Mouse (Mus musculus): ENCODE results near the gene Ntmt1. TPM values are rescaled to one million over a fixed set of nuclear protein-coding genes. Genes with fewer than 3 reads are reported as not detected.

Gene Ntmt1
- polyA plus RNA-seq, 2 experiments from 2014 or later: 30.5 to 44.9 TPM

DNA sequence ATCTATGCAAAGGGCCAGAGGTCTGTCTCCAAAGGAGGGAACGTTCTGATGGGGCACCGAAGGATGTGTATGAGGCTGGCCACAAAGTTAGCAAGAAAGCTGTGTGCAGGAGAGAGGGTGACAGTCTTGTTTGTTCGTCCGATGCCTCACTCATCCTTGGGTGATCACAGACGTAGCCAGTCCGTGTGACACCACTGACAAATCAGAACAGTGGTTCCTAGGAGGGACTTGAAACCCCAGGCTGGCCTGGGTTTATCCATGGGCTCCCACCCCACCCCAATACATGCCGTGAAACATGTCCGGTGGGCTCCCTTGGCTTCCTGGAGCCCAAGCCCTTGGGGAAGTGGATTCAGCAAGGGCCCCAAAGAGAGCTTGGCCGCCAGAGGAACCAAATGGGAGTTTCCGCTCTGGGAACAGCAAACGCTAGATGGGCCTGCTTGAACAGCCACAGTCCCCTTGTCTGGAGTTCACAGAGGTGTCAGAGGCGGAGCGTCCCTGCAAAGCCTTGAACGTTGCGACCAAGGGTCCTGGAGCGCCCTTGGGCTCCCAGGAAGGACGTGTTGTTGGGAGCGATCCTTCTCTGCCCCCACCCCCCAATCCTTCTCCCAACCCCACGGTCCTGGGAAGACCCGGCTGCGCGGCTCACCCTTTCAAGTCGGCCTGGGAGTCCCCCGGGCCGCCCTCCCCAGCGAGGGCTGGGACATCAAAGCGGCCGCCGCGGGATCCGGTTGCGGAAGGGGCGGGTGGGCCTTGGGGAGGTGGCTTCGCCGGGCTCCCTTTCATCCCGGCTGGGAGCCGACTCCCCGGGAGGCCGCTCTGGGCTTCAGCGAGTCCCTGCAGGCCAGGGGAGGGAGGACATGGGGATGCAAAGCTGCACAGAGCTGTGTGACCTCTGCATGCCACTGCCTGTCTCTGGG, 23.3 kb upstream of the Ntmt1 start:
- peak; percentile 54 for ATAC-seq

DNA sequence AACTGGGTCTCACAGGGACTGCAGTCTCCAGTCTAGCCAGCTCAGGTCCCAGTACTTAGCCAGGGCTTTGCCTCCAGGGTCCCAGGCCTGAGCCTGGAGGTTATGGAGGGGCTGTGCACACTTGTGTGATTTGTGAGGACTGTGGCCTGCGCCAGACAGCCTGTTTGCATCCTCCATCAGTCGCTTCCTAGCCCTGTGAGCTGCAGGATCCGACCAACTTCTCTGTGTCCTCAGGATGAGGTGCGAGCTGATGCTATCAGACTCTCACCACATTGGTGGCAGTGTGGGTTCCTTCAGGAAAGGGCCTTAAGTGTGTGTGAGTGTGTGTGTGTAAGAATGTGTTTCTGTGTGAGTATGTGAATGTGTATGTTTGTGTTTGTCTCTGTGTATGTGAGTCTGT, 20.2 kb upstream of the Ntmt1 start:
- ATAC-seq: no peak

DNA sequence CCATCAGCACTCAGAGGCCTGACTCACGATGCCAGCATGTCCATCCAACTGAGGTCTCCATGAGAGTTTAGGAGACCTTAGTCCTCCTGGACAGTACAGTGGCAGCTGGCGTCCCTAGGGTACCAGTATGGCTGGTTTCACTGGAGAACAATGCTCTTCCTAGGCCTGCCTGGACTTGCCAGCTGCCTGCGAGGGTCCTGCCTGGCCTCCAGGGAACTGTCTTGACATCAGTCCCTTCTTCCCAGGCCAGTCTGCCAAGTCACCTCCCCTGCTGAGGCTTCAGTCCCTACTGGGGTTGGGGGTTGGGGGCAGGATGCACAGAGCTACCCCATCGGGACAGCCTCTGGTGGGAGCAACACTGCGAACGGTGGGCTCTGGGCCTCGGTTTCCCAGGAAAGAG, 15.6 kb upstream of the Ntmt1 start:
- ATAC-seq: no peak

DNA sequence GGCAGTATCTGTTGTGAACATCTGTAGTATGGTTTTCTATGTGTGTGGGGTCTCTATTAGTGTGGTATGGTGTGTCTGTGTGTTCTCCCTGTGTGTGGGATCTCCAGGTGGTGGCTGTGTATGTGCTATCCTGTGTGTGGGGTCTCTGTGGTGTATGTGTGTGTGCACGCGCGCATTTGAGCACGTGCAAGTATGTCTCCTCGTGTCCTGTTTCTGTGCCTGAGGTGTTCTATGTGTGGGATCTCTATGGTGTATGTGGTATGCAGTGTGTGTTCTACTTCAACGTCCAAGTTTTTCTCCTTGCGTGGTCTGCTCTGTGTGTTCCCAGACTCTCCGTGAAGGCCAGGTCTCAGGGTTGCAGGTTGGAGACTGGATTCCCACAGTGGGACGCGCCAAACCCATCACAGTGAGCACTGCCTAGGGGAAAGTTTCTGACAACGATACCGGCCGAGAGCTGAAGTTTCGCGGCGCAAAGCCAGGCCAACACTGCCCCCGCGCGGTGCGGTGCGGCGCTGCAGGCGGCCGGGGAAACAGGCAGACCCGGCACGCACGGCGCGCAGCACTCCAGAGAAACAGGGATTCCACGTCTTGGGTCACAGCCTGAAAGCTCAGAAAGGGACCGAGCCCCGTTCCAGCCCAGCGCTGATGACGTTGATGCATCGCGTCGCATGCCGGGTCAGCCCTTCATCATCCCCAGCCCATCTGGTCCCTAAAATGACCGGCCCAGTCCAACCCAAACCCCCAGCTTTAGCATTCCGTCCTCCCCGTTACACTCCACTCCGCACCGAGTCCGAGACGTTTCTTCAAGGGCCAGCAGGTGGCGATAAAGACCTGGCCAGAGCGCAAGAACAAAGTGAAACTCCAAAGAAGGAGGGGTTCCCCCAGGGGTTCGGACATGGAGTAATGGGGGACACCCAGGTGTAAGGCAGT, 13.2 kb upstream of the Ntmt1 start:
- ATAC-seq: peak; percentile 79

DNA sequence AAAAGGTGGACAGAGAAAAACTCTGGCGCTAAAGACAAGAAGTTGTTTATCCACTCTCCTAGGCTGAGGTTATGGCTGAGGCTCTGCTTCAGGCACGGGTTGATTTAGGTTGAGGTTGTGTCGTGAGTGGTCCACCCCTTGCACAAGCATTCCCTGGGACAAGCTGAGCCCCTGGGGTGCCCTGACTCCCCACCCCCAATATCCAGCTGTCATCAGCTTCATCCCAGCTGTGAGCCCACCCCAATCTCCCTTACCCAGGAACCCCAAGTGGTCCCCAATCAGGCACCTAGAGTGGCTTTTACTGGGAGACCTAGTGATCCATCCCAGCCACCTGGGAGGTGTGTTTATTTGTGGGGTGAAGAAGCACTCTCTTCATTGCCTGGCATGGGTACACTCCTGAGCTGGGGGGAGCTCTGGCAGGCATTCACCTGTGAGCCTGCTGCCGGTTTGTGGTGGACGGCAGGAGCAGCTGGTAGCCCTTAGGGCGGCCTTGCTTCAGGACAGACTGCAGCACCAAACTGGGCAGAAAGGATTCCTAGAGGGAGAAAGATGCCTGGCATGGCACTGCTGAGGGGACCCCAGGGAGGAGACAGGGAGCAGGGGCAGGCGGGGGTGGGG, 12.2 kb upstream of the Ntmt1 start:
- ATAC-seq: no peak

DNA sequence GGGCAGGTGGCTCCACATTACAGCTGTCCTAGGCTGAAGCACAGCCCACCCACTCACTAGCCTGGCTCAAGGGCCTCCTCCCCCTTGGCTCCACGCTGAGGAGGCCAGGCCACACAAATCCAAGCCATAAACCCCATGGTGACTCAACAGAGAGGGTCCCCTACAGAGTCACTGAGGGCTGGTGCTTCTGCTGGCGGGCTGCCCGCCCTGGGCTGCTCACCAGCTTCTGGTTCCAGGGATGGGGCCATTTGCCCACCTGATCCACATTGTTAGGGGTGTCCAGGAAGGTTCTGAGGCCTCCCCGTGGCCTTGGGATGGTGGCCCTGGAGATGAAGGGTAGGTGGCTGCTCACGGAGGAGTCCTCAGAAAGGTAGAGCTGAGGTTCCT, 11.7 kb upstream of the Ntmt1 start:
- ATAC-seq: no peak

DNA sequence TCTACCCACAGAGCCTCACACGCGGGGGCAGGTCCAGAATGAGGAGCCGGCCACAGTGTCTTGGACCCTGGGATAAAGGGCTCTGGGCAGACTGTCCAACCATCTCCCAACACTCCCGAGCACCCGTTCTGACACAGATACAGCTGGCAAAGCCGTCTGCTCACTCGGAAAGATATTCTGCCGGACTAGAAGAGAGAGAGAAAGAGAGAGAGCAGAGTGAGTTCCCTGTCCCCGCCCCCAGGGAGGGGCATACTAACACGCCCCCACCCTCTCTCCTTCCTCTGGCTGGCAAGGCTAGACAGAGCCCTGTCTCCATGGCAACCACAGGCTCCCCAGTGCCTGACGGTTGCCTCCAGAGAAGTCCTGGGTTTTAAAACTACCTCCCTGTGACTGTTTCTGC, 11.2 kb upstream of the Ntmt1 start:
- ATAC-seq: peak; percentile 79

DNA sequence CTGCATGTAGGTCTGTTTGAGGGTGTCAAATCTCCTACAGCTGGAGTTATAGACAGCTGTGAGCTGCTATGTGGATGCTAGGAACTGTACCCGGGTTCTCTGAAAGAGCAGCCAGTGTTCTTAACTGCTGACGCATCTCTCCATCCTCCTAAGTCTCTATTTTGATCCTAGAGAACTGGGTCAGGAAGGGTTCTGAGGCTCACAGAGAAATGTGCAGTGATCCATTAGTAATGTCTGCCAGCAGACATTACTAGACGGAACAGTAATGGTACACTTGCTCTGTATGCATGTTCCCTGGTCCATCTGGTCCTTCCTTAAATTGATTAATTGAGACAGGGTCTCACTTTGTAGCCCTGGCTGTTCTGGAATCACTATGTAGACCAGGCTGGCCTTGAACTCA, 8.2 kb upstream of the Ntmt1 start:
- no peak for ATAC-seq

DNA sequence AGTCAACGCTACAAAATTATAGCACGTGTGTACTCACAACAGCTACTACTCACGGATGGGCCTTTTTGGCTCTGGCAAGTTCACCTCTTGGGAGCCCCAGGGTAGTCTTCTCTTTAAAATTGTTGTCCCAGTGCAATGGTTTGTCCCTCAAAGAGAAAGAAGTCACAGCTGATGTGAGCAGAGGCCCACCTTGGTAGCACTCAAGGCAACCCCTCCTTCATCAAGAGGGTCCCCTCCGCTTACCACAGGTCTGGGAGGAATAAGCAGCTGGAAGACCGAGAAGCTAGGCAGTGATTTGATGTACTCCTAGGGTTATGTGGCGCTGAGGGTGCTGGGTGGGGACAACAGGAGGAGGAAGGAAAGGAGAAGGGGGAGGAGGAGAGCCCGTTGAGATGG, 7.0 kb upstream of the Ntmt1 start:
- no peak for ATAC-seq

DNA sequence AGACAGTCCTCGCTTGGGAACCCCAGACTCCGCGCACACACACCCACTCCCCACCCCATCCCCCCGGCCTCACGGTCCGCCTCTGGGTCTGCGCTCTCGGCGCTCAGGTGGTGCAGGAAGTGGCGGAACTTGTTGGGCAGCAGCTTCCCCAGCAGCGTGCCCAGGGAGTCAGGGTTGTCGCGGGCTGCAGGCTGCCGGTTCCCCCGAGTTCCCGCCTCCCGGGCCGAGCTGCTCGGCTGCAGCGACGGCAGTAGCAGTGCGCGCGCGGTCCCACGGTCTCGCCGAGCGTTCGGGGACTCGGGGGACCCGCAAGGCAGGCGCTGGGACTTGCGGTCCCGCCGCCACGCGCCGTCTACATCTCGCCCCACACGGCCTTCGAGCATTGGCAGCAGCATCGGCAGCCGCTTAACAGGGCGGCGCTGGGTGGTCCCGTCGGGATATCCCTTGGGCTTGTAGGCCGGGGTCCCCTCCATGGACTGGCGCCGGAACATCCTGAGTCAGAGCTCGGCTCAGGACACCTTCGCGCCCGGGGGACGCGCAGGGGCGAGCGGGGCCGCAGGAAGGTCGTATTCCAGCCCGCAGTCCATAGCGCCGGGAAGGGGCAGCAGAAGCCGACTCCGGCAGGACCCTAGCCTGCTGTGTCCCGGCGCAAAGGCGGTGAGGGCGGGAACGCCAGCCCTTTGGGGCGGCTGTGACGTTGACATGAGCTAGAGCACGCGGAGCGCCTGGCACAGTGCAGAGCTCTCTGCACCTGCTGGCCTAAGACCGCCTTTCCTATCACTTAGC, 6.4 kb upstream of the Ntmt1 start:
- peak; percentile 54 for ATAC-seq

DNA sequence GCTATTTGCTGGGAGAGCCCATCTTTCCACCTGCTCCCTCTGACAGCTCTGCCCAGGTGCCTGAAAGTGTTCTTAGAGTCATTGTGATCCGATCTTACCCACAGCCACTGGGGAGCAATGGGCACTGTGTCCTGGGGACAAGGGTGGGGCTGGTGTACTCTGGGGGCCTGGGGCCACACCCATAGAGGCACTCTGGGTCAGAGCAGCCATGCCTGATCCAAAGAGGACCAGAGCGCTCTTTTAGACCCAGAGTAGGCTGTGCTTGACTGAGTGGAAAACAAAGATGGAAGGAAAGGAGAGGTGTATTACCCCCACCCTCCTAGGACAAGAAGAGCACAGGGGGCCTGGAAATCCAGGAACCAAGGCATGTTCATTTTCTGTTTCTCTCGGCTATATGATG, 4.0 kb upstream of the Ntmt1 start, which contains the start of gene 1700001O22Rik:
TSS of gene 1700001O22Rik (minus strand) at position 58 of the 400 bp plus-strand sequence.
- no peak for ATAC-seq

DNA sequence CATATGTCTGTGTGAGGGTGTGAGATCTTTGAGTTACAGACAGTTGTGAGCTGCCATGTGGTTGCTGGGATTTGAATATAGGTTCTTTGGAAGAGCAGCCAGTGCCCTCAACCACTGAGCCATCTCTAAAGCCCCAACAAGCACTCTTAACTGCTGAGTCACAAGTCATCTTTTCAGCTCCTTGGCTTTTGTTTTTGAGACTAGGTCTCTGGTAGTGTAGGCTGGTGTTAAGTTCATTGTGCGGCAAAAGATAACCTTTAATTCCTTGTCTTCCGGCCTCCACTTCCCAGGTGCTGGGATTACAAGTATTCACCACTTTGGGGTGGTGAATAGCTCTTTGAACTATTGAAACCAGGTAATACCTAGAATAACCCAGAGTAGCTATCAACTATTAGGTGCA, 1.6 kb upstream of the Ntmt1 start:
- ATAC-seq: no peak

DNA sequence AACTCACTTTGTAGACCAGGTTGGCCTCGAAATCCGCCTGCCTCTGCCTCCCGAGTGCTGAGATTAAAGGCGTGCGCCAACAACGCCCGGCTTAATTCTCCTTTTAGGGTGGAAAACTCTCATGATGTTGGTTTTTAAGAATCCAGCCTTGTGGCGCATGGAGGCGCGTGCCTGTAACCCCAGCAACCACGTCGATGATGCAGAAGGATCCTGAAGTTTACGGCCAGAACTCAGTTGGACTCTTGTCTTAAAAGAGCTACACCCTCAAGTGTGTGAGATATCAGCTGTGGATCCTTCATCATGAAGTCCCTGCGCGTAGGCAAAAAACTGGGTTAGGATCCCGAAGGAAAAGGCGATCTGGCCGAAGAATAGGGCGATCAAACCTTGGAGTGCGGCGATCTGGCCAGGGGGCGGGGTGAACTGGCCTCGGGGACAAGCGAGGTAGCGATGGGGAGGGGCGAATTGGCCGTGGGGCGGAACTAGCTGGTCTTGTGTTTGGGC, 429 bp upstream of the Ntmt1 start:
- ATAC-seq: peak; percentile 1

DNA sequence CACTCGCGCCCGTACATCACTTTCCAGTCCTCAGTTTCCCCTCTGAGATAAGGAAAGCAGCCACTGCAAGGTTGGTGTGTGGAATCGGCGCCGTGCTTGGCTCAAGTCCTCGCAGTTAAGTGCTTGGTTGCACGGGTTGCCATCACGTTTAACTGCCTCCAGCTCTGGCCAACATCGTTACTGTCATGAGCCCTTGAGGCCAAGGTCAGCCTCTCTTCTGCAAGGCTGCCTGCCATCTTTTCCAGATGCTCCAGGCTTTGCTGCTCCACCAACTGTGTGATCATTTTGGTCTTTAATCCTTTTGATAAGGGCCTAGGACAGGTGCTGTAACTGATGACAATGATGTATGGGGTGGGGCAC, 650 bp downstream of the Ntmt1 start:
- ATAC-seq: no peak

DNA sequence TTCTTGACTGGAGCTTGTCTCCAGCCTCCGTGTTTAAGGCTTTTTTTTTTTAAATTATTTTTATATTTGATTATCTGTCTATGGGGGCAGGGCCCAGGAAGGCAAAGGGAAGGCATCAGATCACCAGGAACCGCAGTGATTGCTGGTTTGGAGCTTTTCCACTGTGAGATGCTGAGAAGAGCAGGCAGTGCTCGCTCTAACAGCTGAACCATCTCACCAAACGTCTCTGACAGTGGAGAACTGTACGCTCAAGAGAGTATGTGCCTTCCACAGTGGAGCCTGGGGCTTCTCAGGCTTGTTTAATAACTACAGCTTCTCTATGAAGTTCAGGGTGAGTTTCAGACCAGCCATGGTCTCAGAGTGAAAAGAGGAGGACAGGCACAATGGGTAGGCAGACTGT, 1.9 kb downstream of the Ntmt1 start:
- no peak for ATAC-seq

DNA sequence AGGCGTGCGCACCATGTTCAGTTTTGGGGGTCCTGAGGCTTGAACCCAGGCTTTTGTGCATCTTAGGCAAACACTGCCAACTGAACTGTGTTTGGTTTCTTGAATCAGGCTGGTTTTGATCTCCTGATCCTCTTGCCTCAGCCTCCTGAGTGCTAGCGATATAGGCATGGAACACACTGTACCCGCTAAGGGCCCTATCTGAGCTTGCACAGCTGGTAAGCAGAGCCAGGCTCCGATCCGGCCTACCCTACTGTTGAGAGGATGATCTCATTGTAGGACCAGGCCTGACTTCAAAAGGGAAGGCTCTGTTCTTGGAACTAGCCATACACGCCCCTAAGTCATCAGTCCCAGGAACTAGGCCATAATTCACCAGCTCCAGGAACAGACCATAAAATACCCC, 2.9 kb downstream of the Ntmt1 start:
- no peak for ATAC-seq

DNA sequence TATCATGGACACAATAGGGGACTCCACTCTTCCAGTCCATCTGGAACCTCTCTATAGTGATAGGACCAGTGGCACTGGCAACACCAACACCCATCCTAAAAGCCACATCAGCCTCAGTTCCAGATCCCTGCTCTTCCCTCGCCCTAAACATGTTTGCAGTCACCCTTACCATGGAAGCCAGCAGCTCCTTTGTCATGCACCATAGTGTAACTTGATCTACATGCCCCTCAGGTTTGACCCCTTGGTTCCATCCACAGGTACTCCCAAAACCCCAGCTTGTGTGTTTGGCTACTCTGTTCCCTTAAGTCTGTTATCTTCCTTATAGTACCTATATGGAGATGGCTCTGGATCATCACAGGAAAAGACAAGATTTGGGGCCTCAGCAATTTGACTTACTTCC, 8.8 kb downstream of the Ntmt1 start:
- ATAC-seq: no peak

DNA sequence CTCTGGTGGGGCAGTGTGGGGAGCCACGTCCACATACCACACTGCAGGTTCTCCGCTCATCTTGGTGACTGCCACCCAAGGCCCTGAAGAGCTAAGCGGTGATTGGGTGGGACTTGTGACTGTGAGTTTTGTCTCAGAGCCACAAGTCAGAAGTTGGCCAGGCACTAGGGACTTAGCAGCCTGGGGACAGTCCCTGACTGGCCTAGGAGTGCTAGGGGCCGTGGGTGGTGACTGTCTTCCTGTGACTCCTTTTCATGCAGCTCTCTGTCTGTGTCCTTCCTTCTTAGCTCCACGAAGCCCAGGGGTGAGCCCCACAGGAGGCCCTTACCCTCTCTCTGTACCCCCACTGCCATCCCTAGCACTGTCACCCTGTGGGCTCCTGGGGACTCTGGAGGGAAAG, 12.2 kb downstream of the Ntmt1 start:
- peak; percentile 63 for ATAC-seq

DNA sequence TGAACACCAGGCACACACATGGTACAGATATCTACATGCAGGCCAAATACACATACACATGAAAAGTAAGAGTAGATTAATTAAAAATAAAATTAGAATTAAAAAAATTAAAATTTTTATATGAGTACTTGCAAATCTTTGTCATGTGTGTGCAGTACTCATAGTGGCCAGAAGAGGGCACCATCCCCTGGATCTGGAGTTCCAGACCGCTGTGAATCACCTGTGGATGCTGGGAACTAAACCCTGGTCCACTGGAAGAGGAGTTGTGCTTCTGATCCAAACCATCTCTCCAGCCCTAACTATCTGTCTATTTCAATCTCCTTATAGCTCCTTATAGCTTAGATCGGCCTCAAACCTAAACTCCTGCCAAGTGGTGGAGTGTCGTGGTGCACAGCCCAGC, 13.4 kb downstream of the Ntmt1 start:
- no peak for ATAC-seq

DNA sequence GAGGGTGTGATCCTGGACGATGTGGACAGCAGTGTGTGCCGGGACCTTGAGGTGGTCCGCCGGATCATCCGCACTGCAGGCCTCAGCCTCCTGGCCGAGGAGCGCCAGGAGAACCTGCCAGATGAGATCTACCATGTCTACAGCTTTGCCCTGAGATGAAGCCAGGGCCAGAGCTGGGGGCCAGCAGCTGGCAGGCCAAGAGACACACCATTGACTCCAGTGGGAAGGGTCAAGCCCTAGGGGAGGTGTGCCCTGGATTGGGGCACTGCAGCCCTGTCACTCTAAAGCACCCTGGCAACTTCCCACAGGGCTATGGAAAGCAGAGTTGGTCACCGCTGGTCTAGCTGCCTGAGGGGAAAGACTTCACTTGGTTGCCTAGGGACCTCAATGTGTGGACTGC, 14.8 kb downstream of the Ntmt1 start:
- ATAC-seq: no peak

DNA sequence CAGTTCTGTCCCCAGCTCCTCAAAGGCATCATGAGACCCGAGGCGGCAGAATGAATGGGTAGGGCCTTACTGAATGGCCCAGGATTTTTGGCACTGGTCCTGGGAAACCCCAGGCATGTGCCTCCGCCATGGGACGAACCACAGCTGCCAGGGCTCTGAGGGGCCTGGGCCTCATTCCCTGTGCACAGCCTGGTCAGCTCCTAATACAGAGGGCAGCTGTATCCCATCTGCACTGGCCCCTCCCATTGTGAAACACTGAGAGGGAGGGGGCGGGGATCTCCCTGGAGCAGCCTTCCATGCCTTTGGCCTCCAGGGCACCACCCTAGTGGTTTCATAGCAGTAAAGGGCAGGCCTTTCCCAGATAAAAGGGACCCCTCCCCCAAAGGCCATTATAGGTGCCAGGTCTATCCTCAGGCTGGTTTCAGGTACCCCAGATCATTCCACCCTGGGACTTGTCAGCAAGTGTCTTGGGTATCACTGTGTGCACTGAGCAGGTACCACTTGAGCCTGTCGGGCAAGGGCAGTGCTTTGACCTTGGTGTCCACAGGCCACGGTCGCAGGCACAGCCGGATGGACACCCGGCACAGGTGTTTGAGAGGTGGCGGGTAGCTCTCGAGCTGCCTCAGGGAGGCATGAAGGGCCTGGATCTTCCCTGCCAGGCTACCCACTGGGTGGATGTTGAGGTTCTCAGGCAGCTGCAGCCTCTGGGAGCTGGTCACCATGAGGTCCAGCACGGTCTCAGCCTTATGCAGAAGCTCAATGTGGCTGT, 15.9 kb downstream of the Ntmt1 start:
- ATAC-seq: no peak
